Mouse (Mus musculus) forebrain, embryonic 11.5 days (tissue): ENCODE data around the gene Fam104a. TPM values are rescaled to one million over a fixed set of nuclear protein-coding genes. Genes with fewer than 3 reads are reported as not detected.
A peak's percentile ranks its signal among the peaks of the same experiment; 100 is the strongest.

ENCODE experiments used
- ATAC-seq: fragments of 200-750 bp; cut with Nextera tagmentation; replicated peaks from 2 replicates; pipeline ENCODE4 v1.8.0; 2017; ENCODE audit warnings: moderate TSS enrichment; ENCODE audit not compliant: low FRiP score
- DNase-seq: peaks from one replicate; pipeline ENCODE4 v3.0.0-alpha.2; 2017; ENCODE audit warnings: low spot score
- H3K27ac ChIP-seq: fragments of 300-500 bp; sonication (generic); 2 replicates; pipeline ENCODE4 v1.5.1; 2014; ENCODE audit warnings: low read depth, low read length
- H3K27me3 ChIP-seq: fragments of 300-500 bp; sonication (generic); 2 replicates; pipeline ENCODE4 v1.6.1; 2014; ENCODE audit warnings: mild to moderate bottlenecking, low read length, mixed read lengths; ENCODE audit not compliant: control insufficient read depth, insufficient read depth
- H3K36me3 ChIP-seq: fragments of 300-500 bp; sonication (generic); 2 replicates; pipeline ENCODE4 v1.6.1; 2014; ENCODE audit warnings: mild to moderate bottlenecking, low read length, moderate library complexity, mixed read lengths; ENCODE audit not compliant: control insufficient read depth, insufficient read depth
- H3K4me1 ChIP-seq: fragments of 300-500 bp; sonication (generic); replicated peaks from 2 replicates; pipeline ENCODE4 v1.6.1; 2014; ENCODE audit warnings: low read length, mixed read lengths; ENCODE audit not compliant: control insufficient read depth, insufficient read depth
- H3K4me2 ChIP-seq: fragments of 300-500 bp; sonication (generic); 2 replicates; pipeline ENCODE4 v1.6.1; 2014; ENCODE audit warnings: low read depth, mild to moderate bottlenecking, low read length, moderate library complexity, mixed read lengths; ENCODE audit not compliant: severe bottlenecking
- H3K4me3 ChIP-seq: fragments of 300-500 bp; sonication (generic); 2 replicates; pipeline ENCODE4 v1.5.1; 2014; ENCODE audit warnings: low read depth, low read length
- H3K9ac ChIP-seq: fragments of 300-500 bp; sonication (generic); 2 replicates; pipeline ENCODE4 v1.6.1; 2014; ENCODE audit warnings: low read length
- H3K9me3 ChIP-seq: fragments of 300-500 bp; sonication (generic); 2 replicates; pipeline ENCODE4 v1.6.1; 2016; ENCODE audit warnings: low read length, mixed read lengths; ENCODE audit not compliant: control insufficient read depth
- WGBS: fragments of 180-500 bp; shearing (Covaris S2); extraction: QIAGEN DNeasy Blood & Tissue Kit; methylation state at CpG from one replicate; pipeline ENCODE4 v1.1.7; 2014; 5-methylcytosine and 5-hydroxymethylcytosine counted together
- polyA plus RNA-seq: library from polyadenylated mRNA; unstranded; fragments of >200 nt; fragmentation: Nextera tagmentation; extraction: Ambion mirVana; gene quantifications from 2 replicates; pipeline ENCODE4 v1.2.1, GENCODE M21; 2014

Gene Fam104a
- polyA plus RNA-seq, 1 experiment from 2014 or later: 57.4 TPM

GRCm38 (mm10) chr11:113709272-113709671 lies 25.3 kb upstream of the Fam104a start:
- DNase-seq (no peak), ATAC-seq (no peak)
- no peak overlapping the region for H3K27ac ChIP-seq
- peaks cover 3% of the 10 kb centered on the region for H3K27me3 ChIP-seq
- no peak overlapping the region for H3K4me3 ChIP-seq
- WGBS: 4% methylated on average over 15 of the region's 15 CpGs
- no peaks in the 10 kb centered on the region for H3K36me3 ChIP-seq
- H3K9ac ChIP-seq: no peak overlapping the region; the same call in 1 of the 2 replicates
- peaks cover 27% of the 10 kb centered on the region for H3K4me1 ChIP-seq
- peak overlapping the region; percentile 18; the same call in 1 of the 2 replicates for H3K4me2 ChIP-seq
- no peaks in the 10 kb centered on the region for H3K9me3 ChIP-seq

DNA sequence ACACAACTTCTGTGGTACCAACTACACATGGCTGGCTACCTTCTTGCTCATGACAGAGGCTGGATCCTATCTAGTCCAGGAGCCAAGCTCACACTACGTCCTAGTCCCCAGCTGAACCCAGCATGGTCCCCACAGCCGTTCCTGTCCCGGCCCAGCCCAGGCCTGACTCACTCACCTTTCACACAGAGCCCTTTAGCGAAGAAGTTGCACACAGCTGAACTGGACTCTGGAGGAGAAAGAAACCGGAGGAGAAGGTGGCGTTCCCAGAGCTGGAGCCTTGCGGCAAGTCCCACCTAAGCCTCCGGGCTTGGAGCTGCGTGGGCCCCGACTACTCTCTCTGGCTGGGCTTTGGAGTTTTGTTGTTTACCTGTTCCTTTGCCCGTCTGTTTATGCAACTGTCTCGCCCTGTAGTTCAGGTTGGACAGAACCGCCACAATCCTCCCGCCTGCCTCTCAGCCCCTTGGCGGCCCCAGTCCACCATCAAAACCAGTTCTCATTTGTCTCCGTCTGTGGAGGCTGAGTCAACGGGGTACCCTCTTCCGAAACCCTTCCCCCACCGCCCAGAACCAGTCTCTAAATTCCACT lies 24.8 kb upstream of the Fam104a start:
- Histone ChIP-seq H3K4me3 (no peak overlapping the region), H3K9ac (no peak overlapping the region), H3K4me2 (no peak overlapping the region), H3K36me3 (no peaks in the 10 kb centered on the region), H3K27me3 (peaks cover 3% of the 10 kb centered on the region), H3K4me1 (peaks cover 27% of the 10 kb centered on the region), H3K9me3 (no peaks in the 10 kb centered on the region), H3K27ac (no peak overlapping the region)
- ATAC-seq (no peak), DNase-seq (no peak)
- 41% methylated on average over 19 of the region's 19 CpGs for WGBS

DNA sequence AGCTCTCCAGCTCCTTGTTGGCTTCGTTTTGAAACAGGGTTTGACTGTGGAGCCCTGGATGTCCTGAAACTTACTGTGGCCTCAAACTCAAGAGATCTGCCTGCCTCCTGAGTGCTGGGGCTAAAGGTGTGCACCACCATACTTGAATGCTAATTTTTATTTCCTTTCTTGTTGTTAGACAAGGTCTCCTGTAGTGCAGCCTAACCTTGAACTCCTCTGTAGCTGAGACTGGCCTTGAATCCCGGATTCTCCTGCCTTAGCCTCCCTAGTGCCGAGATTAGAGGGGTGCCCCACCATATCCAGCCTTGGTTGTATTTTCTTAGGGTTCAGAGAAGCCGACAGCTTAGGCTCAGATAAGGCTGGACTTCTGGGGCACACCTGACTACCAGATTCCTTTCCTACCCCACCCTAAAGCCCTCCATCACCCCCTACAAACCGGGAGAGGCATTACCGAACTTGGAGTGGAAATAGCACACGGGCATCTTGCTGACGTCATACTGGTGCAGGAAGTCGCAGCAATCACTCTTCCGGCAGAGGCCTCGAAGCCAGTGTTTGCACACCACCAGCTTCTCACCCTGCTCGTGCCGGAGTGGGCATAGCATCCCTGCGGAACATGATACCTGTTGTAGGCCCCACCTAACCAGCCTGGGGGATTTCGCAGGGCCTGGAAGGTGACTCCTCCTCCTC lies 22.2 kb upstream of the Fam104a start:
- WGBS: 90% methylated on average over 15 of the region's 15 CpGs
- Histone ChIP-seq H3K36me3 (no peaks in the 10 kb centered on the region), H3K4me3 (no peak overlapping the region), H3K27me3 (peaks cover 3% of the 10 kb centered on the region), H3K4me1 (peaks cover 26% of the 10 kb centered on the region), H3K9ac (no peak overlapping the region), H3K9me3 (no peaks in the 10 kb centered on the region), H3K27ac (no peak overlapping the region), H3K4me2 (no peak overlapping the region)
- DNase-seq (no peak), ATAC-seq (no peak)

- H3K9ac ChIP-seq: no peak overlapping the region
- WGBS: 54% methylated on average over 5 of the region's 5 CpGs
Measured at GRCm38 (mm10) chr11:113703758-113704157, 19.8 kb upstream of the Fam104a start.

GRCm38 (mm10) chr11:113699643-113700042 lies 15.7 kb upstream of the Fam104a start:
- WGBS: 89% methylated on average over 7 of the region's 7 CpGs
- H3K27ac ChIP-seq: no peak overlapping the region
- H3K4me3 ChIP-seq: no peak overlapping the region
- no peak overlapping the region for H3K9ac ChIP-seq
- no peaks in the 10 kb centered on the region for H3K27me3 ChIP-seq
- no peaks in the 10 kb centered on the region for H3K4me1 ChIP-seq
- no peak overlapping the region for H3K4me2 ChIP-seq
- no peak for ATAC-seq
- H3K36me3 ChIP-seq: peaks cover 6% of the 10 kb centered on the region
- no peak for DNase-seq
- no peaks in the 10 kb centered on the region for H3K9me3 ChIP-seq

More at GRCm38 (mm10) chr11:113703758-113704157, 19.8 kb upstream of the Fam104a start:
- Histone ChIP-seq H3K27ac (no peak overlapping the region), H3K27me3 (no peaks in the 10 kb centered on the region; the same call in 1 of the 2 replicates), H3K4me3 (no peak overlapping the region), H3K9me3 (no peaks in the 10 kb centered on the region), H3K4me1 (peaks cover 3% of the 10 kb centered on the region; the same call in 1 of the 2 replicates), H3K36me3 (no peaks in the 10 kb centered on the region), H3K4me2 (no peak overlapping the region)
- ATAC-seq (peak; percentile 41; the same call in 1 of the 2 replicates), DNase-seq (peak; percentile 88)

- DNase-seq (no peak), ATAC-seq (no peak)
- H3K4me2 ChIP-seq: no peak overlapping the region
- no peak overlapping the region for H3K27ac ChIP-seq
- no peaks in the 10 kb centered on the region for H3K4me1 ChIP-seq
- no peaks in the 10 kb centered on the region for H3K27me3 ChIP-seq
- no peaks in the 10 kb centered on the region for H3K9me3 ChIP-seq
- no peak overlapping the region for H3K4me3 ChIP-seq
- WGBS: 78% methylated on average over 12 of the region's 12 CpGs
- peaks cover 8% of the 10 kb centered on the region for H3K36me3 ChIP-seq
- no peak overlapping the region for H3K9ac ChIP-seq
Measured at GRCm38 (mm10) chr11:113698013-113698545, 14.1 kb upstream of the Fam104a start.

- Histone ChIP-seq H3K4me3 (no peak overlapping the region), H3K9me3 (no peaks in the 10 kb centered on the region), H3K36me3 (peaks cover 8% of the 10 kb centered on the region), H3K27ac (no peak overlapping the region), H3K4me1 (no peaks in the 10 kb centered on the region), H3K27me3 (no peaks in the 10 kb centered on the region), H3K9ac (no peak overlapping the region), H3K4me2 (no peak overlapping the region)
- WGBS: 26% methylated on average over 5 of the region's 5 CpGs
- no peak for DNase-seq
- ATAC-seq: no peak
Measured at GRCm38 (mm10) chr11:113697571-113697970, 13.6 kb upstream of the Fam104a start.

- Histone ChIP-seq H3K4me1 (no peaks in the 10 kb centered on the region; the same call in 1 of the 2 replicates), H3K9ac (no peak overlapping the region), H3K27ac (no peak overlapping the region), H3K9me3 (no peaks in the 10 kb centered on the region), H3K36me3 (peaks cover 15% of the 10 kb centered on the region), H3K4me3 (no peak overlapping the region), H3K4me2 (no peak overlapping the region), H3K27me3 (no peaks in the 10 kb centered on the region)
- DNase-seq (no peak), ATAC-seq (no peak)
- WGBS: 75% methylated on average over 3 of the region's 3 CpGs
Measured at GRCm38 (mm10) chr11:113691851-113692250, 7.9 kb upstream of the Fam104a start.
